Mouse (Mus musculus): ENCODE measurements around the gene Uncx.

GRCm38 (mm10) chr5:139542043-139542365 lies 1.3 kb upstream of the Uncx start:
- TF ChIP-seq CHD2 (IDR thresholded peaks at IDR 0.05; ENCODE audit: low read depth, low read length) (no peak), ZNF384 (IDR thresholded peaks at IDR 0.05; ENCODE audit: low read depth, low read length) (no peak), MAFK (IDR thresholded peaks at IDR 0.05; ENCODE audit: insufficient read depth, low read depth, low read length) (no peak), HCFC1 (IDR thresholded peaks at IDR 0.05; ENCODE audit: borderline replicate concordance, insufficient read depth, low read length) (no peak)

Measured in ES-E14 (cell line).